16 mouse cellular contexts compared by ENCODE assay signal in the genomic region with DNA sequence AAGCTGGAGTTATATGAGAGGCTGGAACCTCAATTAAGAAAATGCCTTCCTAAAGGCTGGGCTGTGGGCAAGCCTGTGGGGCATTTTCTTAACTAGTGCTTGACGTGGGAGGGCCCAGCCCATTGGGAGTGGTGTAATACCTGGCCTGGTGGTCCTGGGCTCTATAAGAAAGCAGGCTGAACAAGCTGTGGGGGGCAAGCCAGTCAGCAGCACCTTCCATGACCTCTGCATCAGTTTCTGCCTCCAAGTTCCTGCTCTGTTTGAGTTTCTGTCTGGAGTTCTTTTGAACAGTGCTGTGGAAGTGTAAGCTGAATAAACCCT. TPM values are rescaled to one million over a fixed set of nuclear protein-coding genes. Genes with fewer than 3 reads are reported as not detected.
A peak's percentile ranks its signal among the peaks of the same experiment; 100 is the strongest.
DNase-seq lines count a peak whose midpoint lies in the region; ATAC-seq lines count a peak whose summit lies in the region.
"Had no signal": no experiment of that assay in that cellular context is flagged by ENCODE, and none has a peak within 500 bp of the region (broad histone marks: within the 10 kb centered on the region; RNA-seq: fewer than 3 reads in every experiment).

No protein-coding gene starts in this region.

- H3K27me3 ChIP-seq in embryonic facial prominence, embryonic 12.5 days = no peaks in the 10 kb centered on the region
- H3K27me3 ChIP-seq in embryonic facial prominence, embryonic 10.5 days (replicated peaks; ENCODE audit: low read depth, poor library complexity, severe bottlenecking) = no peaks in the 10 kb centered on the region
- no peaks in the 10 kb centered on the region for H3K27me3 ChIP-seq in heart, embryonic 15.5 days
- H3K27me3 ChIP-seq in liver, embryonic 16.5 days (ENCODE audit: control insufficient read depth, insufficient read depth, low read depth, low read length) = no peaks in the 10 kb centered on the region
- H3K27me3 ChIP-seq in heart, embryonic 16.5 days (ENCODE audit: control insufficient read depth, insufficient read depth, low read length) = no peaks in the 10 kb centered on the region
- H3K27me3 ChIP-seq: forebrain, embryonic 15.5 days; midbrain, embryonic 12.5 days had no signal

- ATAC-seq in embryonic facial prominence, embryonic 12.5 days (ENCODE audit: insufficient number of reproducible peaks, insufficient read depth, low FRiP score, low TSS enrichment) = no peak
- ATAC-seq in heart, embryonic 15.5 days (replicated peaks; ENCODE audit: insufficient number of reproducible peaks, insufficient read depth, low FRiP score, low read depth) = no peak
- no peak for ATAC-seq in liver, embryonic 16.5 days (ENCODE audit: low read depth)
- no peak for ATAC-seq in heart, embryonic 16.5 days (replicated peaks; ENCODE audit: extremely low read depth, insufficient read depth, low FRiP score)
- ATAC-seq: forebrain, embryonic 15.5 days had no signal

- 0 out of 2 replicates have a peak, but pooled peaks cover 7% of the 10 kb centered on the region for H3K9me3 ChIP-seq in embryonic facial prominence, embryonic 12.5 days
- peaks cover 6% of the 10 kb centered on the region for H3K9me3 ChIP-seq in embryonic facial prominence, embryonic 10.5 days
- H3K9me3 ChIP-seq in heart, embryonic 15.5 days (replicated peaks) = 0 out of 2 replicates have a peak, but pooled peaks cover 3% of the 10 kb centered on the region
- H3K9me3 ChIP-seq in liver, embryonic 16.5 days (replicated peaks; ENCODE audit: control insufficient read depth, low read length) = no peaks in the 10 kb centered on the region
- H3K9me3 ChIP-seq in heart, embryonic 16.5 days (replicated peaks; ENCODE audit: control insufficient read depth, low read length) = 0 out of 2 replicates have a peak, but pooled peaks cover 4% of the 10 kb centered on the region
- H3K9me3 ChIP-seq: forebrain, embryonic 15.5 days had no signal

- 0 out of 2 replicates have a peak overlapping the region, but pooled peaks have one; percentile 30 for H3K27ac ChIP-seq in embryonic facial prominence, embryonic 12.5 days
- H3K27ac ChIP-seq in embryonic facial prominence, embryonic 10.5 days (replicated peaks) = no peak overlapping the region
- H3K27ac ChIP-seq in heart, embryonic 15.5 days = peak overlapping the region; percentile 18
- H3K27ac ChIP-seq in liver, embryonic 16.5 days (ENCODE audit: low read length) = peak overlapping the region; percentile 70
- peak overlapping the region; percentile 48 for H3K27ac ChIP-seq in heart, embryonic 16.5 days (ENCODE audit: low read length)
- H3K27ac ChIP-seq: forebrain, embryonic 15.5 days; midbrain, embryonic 12.5 days had no signal

- no peak overlapping the region for H3K4me2 ChIP-seq in embryonic facial prominence, embryonic 12.5 days (replicated peaks)
- no peak overlapping the region for H3K4me2 ChIP-seq in heart, embryonic 15.5 days
- no peak overlapping the region for H3K4me2 ChIP-seq in liver, embryonic 16.5 days (ENCODE audit: low read depth, low read length)
- no peak overlapping the region for H3K4me2 ChIP-seq in heart, embryonic 16.5 days (ENCODE audit: low read depth, low read length)
- H3K4me2 ChIP-seq: forebrain, embryonic 15.5 days; midbrain, embryonic 12.5 days had no signal

- no peak overlapping the region for H3K9ac ChIP-seq in embryonic facial prominence, embryonic 12.5 days
- no peak overlapping the region for H3K9ac ChIP-seq in heart, embryonic 15.5 days
- no peak overlapping the region for H3K9ac ChIP-seq in liver, embryonic 16.5 days (ENCODE audit: low read depth, low read length)
- H3K9ac ChIP-seq in heart, embryonic 16.5 days (ENCODE audit: low read length) = no peak overlapping the region
- H3K9ac ChIP-seq: forebrain, embryonic 15.5 days; midbrain, embryonic 12.5 days had no signal

- DNase-seq in embryonic facial prominence, embryonic 10.5 days (ENCODE audit: low spot score) = no peak
- DNase-seq in heart, adult 18-20 months = no peak
- DNase-seq in liver = no peak
- DNase-seq in layer of hippocampus, postnatal 10 days (ENCODE audit: low spot score in 2 of 2) = no peak
- DNase-seq: adrenal gland, postnatal 14 days; cerebellum, adult 9-11 months; embryo, embryonic 11 days; lung, postnatal 10 days; thymus, postnatal 4 days had no signal

- 19% methylated on average over 1 of the region's 1 CpGs for WGBS in embryonic facial prominence, embryonic 12.5 days
- 11% methylated on average over 1 of the region's 1 CpGs for WGBS in embryonic facial prominence, embryonic 10.5 days
- WGBS in heart, embryonic 15.5 days = 14% methylated on average over 1 of the region's 1 CpGs
- WGBS in liver, embryonic 16.5 days (ENCODE audit: insufficient replicate concordance) = 13% methylated on average over 1 of the region's 1 CpGs
- WGBS in heart, embryonic 16.5 days = 30% methylated on average over 1 of the region's 1 CpGs

- H3K4me3 ChIP-seq in embryonic facial prominence, embryonic 12.5 days = no peak overlapping the region
- H3K4me3 ChIP-seq in embryonic facial prominence, embryonic 10.5 days = no peak overlapping the region
- no peak overlapping the region for H3K4me3 ChIP-seq in heart, embryonic 15.5 days
- H3K4me3 ChIP-seq in liver, embryonic 16.5 days (ENCODE audit: low read depth, low read length) = no peak overlapping the region
- H3K4me3 ChIP-seq in heart, embryonic 16.5 days (ENCODE audit: low read length) = no peak overlapping the region
- H3K4me3 ChIP-seq: erythroblast, embryonic 14.5 days; forebrain, embryonic 15.5 days; midbrain, embryonic 12.5 days had no signal

- peaks cover 5% of the 10 kb centered on the region; the same call in 1 of the 2 replicates for H3K4me1 ChIP-seq in embryonic facial prominence, embryonic 12.5 days
- peaks cover 21% of the 10 kb centered on the region for H3K4me1 ChIP-seq in embryonic facial prominence, embryonic 10.5 days
- H3K4me1 ChIP-seq in heart, embryonic 15.5 days (replicated peaks) = peaks cover 13% of the 10 kb centered on the region; the same call in 1 of the 2 replicates
- no peaks in the 10 kb centered on the region for H3K4me1 ChIP-seq in liver, embryonic 16.5 days (ENCODE audit: control insufficient read depth, low read depth, low read length)
- peaks cover 17% of the 10 kb centered on the region for H3K4me1 ChIP-seq in heart, embryonic 16.5 days (ENCODE audit: control insufficient read depth, insufficient read depth, low read length)
- H3K4me1 ChIP-seq: forebrain, embryonic 15.5 days; midbrain, embryonic 12.5 days had no signal

- no peaks in the 10 kb centered on the region for H3K36me3 ChIP-seq in embryonic facial prominence, embryonic 12.5 days
- no peaks in the 10 kb centered on the region for H3K36me3 ChIP-seq in embryonic facial prominence, embryonic 10.5 days (replicated peaks)
- H3K36me3 ChIP-seq in heart, embryonic 15.5 days = no peaks in the 10 kb centered on the region
- H3K36me3 ChIP-seq in liver, embryonic 16.5 days (ENCODE audit: control insufficient read depth, insufficient read depth) = no peaks in the 10 kb centered on the region
- H3K36me3 ChIP-seq in heart, embryonic 16.5 days (ENCODE audit: control insufficient read depth, insufficient read depth) = no peaks in the 10 kb centered on the region
- H3K36me3 ChIP-seq: forebrain, embryonic 15.5 days; midbrain, embryonic 12.5 days had no signal

RNA-seq across cellular contexts. Expression of gene Smtn, which starts 5.8 kb away (rescaled TPM):
- 51.0 and 55.7 TPM in 2 replicates for polyA plus RNA-seq in embryonic facial prominence, embryonic 12.5 days (2016; fragmentation: Nextera tagmentation; extraction: Ambion mirVana)
- polyA plus RNA-seq in embryonic facial prominence, embryonic 10.5 days (2016; fragmentation: Nextera tagmentation; extraction: Ambion mirVana) = 40.5 and 42.6 TPM in 2 replicates
- 79.2 and 101 TPM in 2 replicates for polyA plus RNA-seq in heart, embryonic 15.5 days (2015; fragmentation: Nextera tagmentation; extraction: Ambion mirVana)
- total RNA-seq in heart, adult 18-20 months (2021) = 100 to 1,000 TPM; 139 to 154 TPM
- 10.4 and 16.7 TPM in 2 replicates for polyA plus RNA-seq in liver, embryonic 16.5 days (2015; fragmentation: Nextera tagmentation; extraction: Ambion mirVana)
- polyA plus RNA-seq in heart, embryonic 16.5 days (2015; fragmentation: Nextera tagmentation; extraction: Ambion mirVana) = 93.9 and 104 TPM in 2 replicates
- 10 to 100 TPM; 17.0 TPM for total RNA-seq in layer of hippocampus, postnatal 10 days (2021)

RNA-seq across cellular contexts. Expression of gene Selenom, which starts 31.7 kb away (rescaled TPM):
- polyA plus RNA-seq in embryonic facial prominence, embryonic 12.5 days (2016; fragmentation: Nextera tagmentation; extraction: Ambion mirVana) = 102 and 110 TPM in 2 replicates
- 39.3 and 50.2 TPM in 2 replicates for polyA plus RNA-seq in embryonic facial prominence, embryonic 10.5 days (2016; fragmentation: Nextera tagmentation; extraction: Ambion mirVana)
- 132 and 138 TPM in 2 replicates for polyA plus RNA-seq in heart, embryonic 15.5 days (2015; fragmentation: Nextera tagmentation; extraction: Ambion mirVana)
- 10 to 100 TPM; 39.8 to 40.3 TPM for total RNA-seq in heart, adult 18-20 months (2021)
- 9.6 and 10.8 TPM in 2 replicates for polyA plus RNA-seq in liver, embryonic 16.5 days (2015; fragmentation: Nextera tagmentation; extraction: Ambion mirVana)
- 119 and 126 TPM in 2 replicates for polyA plus RNA-seq in heart, embryonic 16.5 days (2015; fragmentation: Nextera tagmentation; extraction: Ambion mirVana)
- 100 to 1,000 TPM; 250 to 255 TPM for total RNA-seq in layer of hippocampus, postnatal 10 days (2021)

RNA-seq across cellular contexts. Expression of gene Inpp5j, which starts 41.6 kb away (rescaled TPM):
- 0.50 and 0.55 TPM in 2 replicates for polyA plus RNA-seq in embryonic facial prominence, embryonic 12.5 days (2016; fragmentation: Nextera tagmentation; extraction: Ambion mirVana)
- polyA plus RNA-seq in embryonic facial prominence, embryonic 10.5 days (2016; fragmentation: Nextera tagmentation; extraction: Ambion mirVana) = 0.13 and 0.25 TPM in 2 replicates
- 9.4 and 11.4 TPM in 2 replicates for polyA plus RNA-seq in heart, embryonic 15.5 days (2015; fragmentation: Nextera tagmentation; extraction: Ambion mirVana)
- 10 to 100 TPM; 16.7 to 18.2 TPM for total RNA-seq in heart, adult 18-20 months (2021)
- polyA plus RNA-seq in liver, embryonic 16.5 days (2015; fragmentation: Nextera tagmentation; extraction: Ambion mirVana) = 0.96 and 1.0 TPM in 2 replicates
- polyA plus RNA-seq in heart, embryonic 16.5 days (2015; fragmentation: Nextera tagmentation; extraction: Ambion mirVana) = 10.9 and 12.1 TPM in 2 replicates
- total RNA-seq in layer of hippocampus, postnatal 10 days (2021) = 10 to 100 TPM; 47.0 to 52.9 TPM
- polyA plus RNA-seq: erythroblast, embryonic 14.5 days had no signal

RNA-seq across cellular contexts. Expression of gene Pla2g3, which starts 58.1 kb away (rescaled TPM):
- polyA plus RNA-seq in embryonic facial prominence, embryonic 12.5 days (2016; fragmentation: Nextera tagmentation; extraction: Ambion mirVana) = 0.36 and 0.57 TPM in 2 replicates
- 1.6 and 2.0 TPM in 2 replicates for polyA plus RNA-seq in embryonic facial prominence, embryonic 10.5 days (2016; fragmentation: Nextera tagmentation; extraction: Ambion mirVana)
- polyA plus RNA-seq in heart, embryonic 15.5 days (2015; fragmentation: Nextera tagmentation; extraction: Ambion mirVana) = 0.10 and 0.28 TPM in 2 replicates
- under 1 TPM; 0.10 to 0.13 TPM for total RNA-seq in heart, adult 18-20 months (2021)
- polyA plus RNA-seq in liver, embryonic 16.5 days (2015; fragmentation: Nextera tagmentation; extraction: Ambion mirVana) = 0.09 and 0.12 TPM in 2 replicates
- 0.20 and 0.22 TPM in 2 replicates for polyA plus RNA-seq in heart, embryonic 16.5 days (2015; fragmentation: Nextera tagmentation; extraction: Ambion mirVana)
- 10 to 100 TPM; 11.3 to 17.0 TPM for total RNA-seq in layer of hippocampus, postnatal 10 days (2021)
- polyA plus RNA-seq: erythroblast, embryonic 14.5 days had no signal
